Mouse (Mus musculus) liver, embryonic 16.5 days (tissue): ENCODE data around the gene Ggn. TPM values are rescaled to one million over a fixed set of nuclear protein-coding genes. Genes with fewer than 3 reads are reported as not detected.

Source experiments
- ATAC-seq: fragments of 200-750 bp; cut with Nextera tagmentation; 2 replicates; pipeline ENCODE4 v1.8.0; 2017; ENCODE audit warnings: low read depth, mild to moderate bottlenecking, moderate number of reproducible peaks, moderate library complexity
- H3K27ac ChIP-seq: fragments of 300-500 bp; sonication (generic); 2 replicates; pipeline ENCODE4 v1.5.1; 2014; ENCODE audit warnings: mild to moderate bottlenecking, low read length
- H3K27me3 ChIP-seq: fragments of 300-500 bp; sonication (generic); 2 replicates; pipeline ENCODE4 v1.6.1; 2014; ENCODE audit warnings: low read depth, low read length, mixed read lengths; ENCODE audit not compliant: control insufficient read depth, insufficient read depth
- H3K36me3 ChIP-seq: fragments of 300-500 bp; sonication (generic); 2 replicates; pipeline ENCODE4 v1.6.1; 2014; ENCODE audit warnings: mild to moderate bottlenecking; ENCODE audit not compliant: control insufficient read depth, insufficient read depth
- H3K4me1 ChIP-seq: fragments of 300-500 bp; sonication (generic); 2 replicates; pipeline ENCODE4 v1.6.1; 2014; ENCODE audit warnings: low read depth, low read length, mixed read lengths; ENCODE audit not compliant: control insufficient read depth
- H3K4me2 ChIP-seq: fragments of 300-500 bp; sonication (generic); 2 replicates; pipeline ENCODE4 v1.6.1; 2014; ENCODE audit warnings: low read depth, low read length, mixed read lengths
- H3K4me3 ChIP-seq: fragments of 300-500 bp; sonication (generic); 2 replicates; pipeline ENCODE4 v1.5.1; 2014; ENCODE audit warnings: low read depth, mild to moderate bottlenecking, low read length
- H3K9ac ChIP-seq: fragments of 300-500 bp; sonication (generic); 2 replicates; pipeline ENCODE4 v1.6.1; 2014; ENCODE audit warnings: low read depth, low read length
- H3K9me3 ChIP-seq: fragments of 300-500 bp; sonication (generic); replicated peaks from 2 replicates; pipeline ENCODE4 v1.6.1; 2016; ENCODE audit warnings: low read length; ENCODE audit not compliant: control insufficient read depth
- WGBS: fragments of 180-500 bp; shearing (Covaris S2); extraction: QIAGEN DNeasy Blood & Tissue Kit; methylation state at CpG from one replicate; pipeline ENCODE4 v1.1.7; 2014; ENCODE audit not compliant: insufficient replicate concordance; 5-methylcytosine and 5-hydroxymethylcytosine counted together
- polyA plus RNA-seq: library from polyadenylated mRNA; unstranded; fragments of >200 nt; fragmentation: Nextera tagmentation; extraction: Ambion mirVana; gene quantifications from 2 replicates; pipeline ENCODE4 v1.2.1, GENCODE M21; 2015

Ggn gene
- 0.09 TPM in 1 of 2 replicates, not detected in the other for polyA plus RNA-seq

DNA sequence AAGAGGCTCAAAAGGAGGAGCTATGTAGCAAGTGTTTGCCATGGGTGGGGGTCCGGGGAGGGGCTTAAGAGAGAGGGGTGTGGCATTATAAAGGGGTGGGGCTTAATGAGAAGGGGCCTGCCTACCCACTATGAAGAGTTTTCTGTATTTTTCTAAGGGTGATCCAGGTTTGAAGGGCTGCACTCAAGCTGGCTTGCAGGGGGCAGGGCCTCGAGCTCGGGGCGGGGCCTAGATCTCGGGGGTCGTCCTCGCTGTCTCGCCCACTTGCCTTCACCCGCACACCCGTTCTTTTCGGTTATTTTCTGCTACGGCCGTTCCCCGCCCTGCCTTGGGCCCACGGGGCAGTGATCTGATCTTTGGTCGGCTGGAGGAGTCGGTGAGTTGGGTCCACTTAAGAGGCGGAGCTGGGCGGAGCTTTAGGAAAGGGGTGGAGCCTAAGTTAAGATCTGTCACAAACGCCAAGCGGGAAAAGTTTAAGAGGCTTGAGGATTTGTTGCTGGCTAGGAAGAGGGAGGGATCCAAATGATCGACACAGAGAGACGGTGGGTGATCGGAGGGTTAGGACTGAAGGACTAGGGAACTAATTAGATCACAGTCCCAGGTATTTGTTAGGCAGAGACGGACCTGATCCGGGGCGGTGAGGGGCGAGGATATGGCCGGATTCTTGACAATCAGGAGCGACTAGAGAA, at the start of gene Ggn, which contains the start of gene Spred3:
Ggn (plus strand) TSS at position 145 of the 689 bp plus-strand sequence.
Spred3 (minus strand) TSS at position 346 of the 689 bp plus-strand sequence.
- WGBS: under 1% methylated on average over 30 of the region's 30 CpGs
- peaks cover 67% of the 10 kb centered on the region for H3K27me3 ChIP-seq
- H3K27ac ChIP-seq: no peak within 1 kb of the TSS
- ATAC-seq: peak; percentile 56
- peaks cover 28% of the 10 kb centered on the region for H3K4me1 ChIP-seq
- H3K9me3 ChIP-seq: no peaks in the 10 kb centered on the region
- peak within 1 kb of the TSS; percentile 59 for H3K4me3 ChIP-seq
- peaks cover 14% of the 10 kb centered on the region for H3K36me3 ChIP-seq
- H3K9ac ChIP-seq: peak within 1 kb of the TSS; percentile 21; the same call in 1 of the 2 replicates
- H3K4me2 ChIP-seq: peak within 1 kb of the TSS; percentile 76

DNA sequence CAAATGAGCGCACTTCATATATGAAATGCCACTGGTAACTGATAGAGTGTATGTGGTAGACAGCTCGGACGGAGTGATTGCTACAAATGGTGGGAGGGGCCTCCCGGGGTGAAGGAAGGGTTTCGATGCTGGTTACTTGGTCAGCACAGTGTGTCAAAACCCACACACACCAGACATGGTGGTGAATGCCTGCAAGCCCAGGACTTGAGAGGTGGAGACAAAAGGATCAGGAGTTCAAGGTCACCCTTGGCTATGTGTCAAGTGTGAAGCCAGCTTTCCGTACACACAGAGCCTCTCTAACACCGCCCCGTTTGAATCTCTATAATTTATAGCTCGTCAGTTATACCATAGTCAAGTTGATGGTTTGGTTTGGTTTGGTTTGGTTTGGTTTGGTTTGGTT, 47.2 kb upstream of the Ggn start:
- Histone ChIP-seq H3K4me3 (no peak overlapping the region), H3K27me3 (0 out of 2 replicates have a peak, but pooled peaks cover 3% of the 10 kb centered on the region), H3K36me3 (no peaks in the 10 kb centered on the region), H3K4me2 (no peak overlapping the region), H3K27ac (no peak overlapping the region), H3K4me1 (peaks cover 14% of the 10 kb centered on the region), H3K9me3 (no peaks in the 10 kb centered on the region), H3K9ac (no peak overlapping the region)
- WGBS: 65% methylated on average over 9 of the region's 9 CpGs
- no peak for ATAC-seq

DNA sequence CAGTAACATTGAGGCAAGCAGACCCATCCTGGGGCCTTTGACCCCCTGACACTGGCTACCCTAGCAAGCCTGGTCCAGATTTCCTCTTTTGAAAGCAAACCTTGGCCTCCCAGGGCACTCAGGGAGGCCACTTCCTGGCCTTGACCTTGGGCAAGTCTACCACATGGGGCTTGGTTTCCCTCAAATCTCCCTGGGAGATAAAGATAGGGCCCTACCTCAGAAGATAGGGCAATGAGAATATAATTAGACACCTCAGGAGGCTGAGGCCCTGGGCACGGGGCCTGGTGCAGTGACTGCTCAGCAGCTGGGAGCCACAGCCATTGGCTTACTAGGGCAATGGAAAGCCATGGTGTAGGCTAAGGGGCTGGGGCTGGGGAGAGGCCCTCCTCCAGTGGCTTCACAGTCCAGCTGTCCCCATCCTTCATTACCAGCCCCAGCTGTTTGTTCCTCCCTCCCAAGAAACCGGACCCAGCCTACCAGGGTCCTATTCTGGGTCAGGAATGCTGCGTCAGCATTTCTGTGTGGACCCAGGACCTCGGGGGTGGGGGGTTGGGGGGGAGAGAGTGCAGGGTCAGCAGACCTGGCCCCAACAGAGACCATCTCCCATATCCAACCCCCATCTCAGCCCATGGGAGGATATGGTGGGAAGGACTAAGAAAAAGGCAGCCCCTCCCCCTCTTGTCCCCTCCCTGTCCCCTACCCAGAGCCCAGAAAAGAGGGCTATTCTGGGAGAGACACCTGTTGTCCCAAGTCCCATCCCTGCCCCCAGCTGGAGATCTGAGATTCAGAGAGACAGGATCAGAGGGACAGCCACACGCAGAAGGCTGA, 46.3 kb upstream of the Ggn start:
- no peaks in the 10 kb centered on the region for H3K9me3 ChIP-seq
- H3K4me2 ChIP-seq: no peak overlapping the region
- H3K27me3 ChIP-seq: 0 out of 2 replicates have a peak, but pooled peaks cover 3% of the 10 kb centered on the region
- WGBS: 32% methylated on average over 5 of the region's 5 CpGs
- no peak overlapping the region for H3K27ac ChIP-seq
- no peak overlapping the region for H3K4me3 ChIP-seq
- ATAC-seq: no peak
- H3K4me1 ChIP-seq: peaks cover 14% of the 10 kb centered on the region
- no peaks in the 10 kb centered on the region for H3K36me3 ChIP-seq
- H3K9ac ChIP-seq: no peak overlapping the region

DNA sequence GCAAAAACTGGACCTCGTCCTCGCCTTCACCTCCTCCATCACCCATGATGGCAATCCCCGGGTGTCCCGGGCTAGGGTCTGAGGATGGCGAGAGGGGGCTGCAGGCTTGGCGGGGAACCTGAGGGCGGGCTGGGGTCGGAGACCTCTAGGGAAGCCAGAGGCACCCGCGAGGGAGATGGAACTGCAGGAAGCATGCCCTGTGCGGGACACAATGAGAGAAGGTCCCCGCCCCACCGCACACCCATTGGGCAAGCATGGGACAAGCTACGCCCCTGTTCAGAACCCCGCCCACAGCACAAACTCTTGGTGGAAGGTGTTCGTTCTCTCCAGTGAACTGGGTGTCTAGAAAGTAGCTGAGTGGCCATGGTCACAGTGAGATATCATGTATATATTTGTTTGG, 45.0 kb upstream of the Ggn start, which contains the start of gene Ryr1:
Ryr1 (minus strand) TSS at position 210 of the 400 bp plus-strand sequence.
- peak; percentile 85 for ATAC-seq

DNA sequence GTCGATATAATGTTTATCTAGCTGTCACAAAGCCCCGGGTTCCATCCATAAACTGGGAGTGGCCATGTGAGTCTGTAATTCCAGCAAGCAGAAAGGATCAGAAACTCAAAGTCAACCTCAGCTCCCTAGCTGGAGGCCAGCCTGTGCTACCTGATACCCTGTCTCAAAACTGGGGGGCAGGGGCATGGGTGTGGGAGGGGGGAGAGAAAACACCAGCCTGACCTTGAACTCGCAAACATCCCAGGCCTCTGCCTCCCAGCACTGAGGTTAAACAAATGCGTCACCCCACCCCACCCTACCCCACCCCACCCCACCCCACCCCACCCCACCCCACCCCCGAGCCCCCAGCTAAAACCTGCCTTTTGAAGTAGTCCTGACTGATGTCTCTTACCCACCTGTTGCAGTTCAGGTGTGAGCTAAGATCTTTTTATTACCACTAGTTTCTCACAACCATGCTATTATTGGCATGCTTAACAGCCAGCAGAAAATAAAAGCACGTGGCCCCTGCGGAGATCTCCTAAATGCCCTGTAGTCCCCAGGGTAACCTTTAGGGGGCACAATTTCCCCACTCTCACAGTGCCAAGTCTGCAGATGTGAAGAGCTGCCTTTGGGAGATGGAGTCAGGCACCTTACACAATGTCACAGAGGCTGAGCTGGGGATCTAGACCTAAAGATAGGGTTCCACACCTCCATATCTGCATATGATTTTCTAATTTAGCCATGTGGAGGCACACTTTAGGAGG, 43.7 kb upstream of the Ggn start:
- Histone ChIP-seq H3K4me1 (peaks cover 14% of the 10 kb centered on the region), H3K36me3 (no peaks in the 10 kb centered on the region), H3K4me2 (no peak overlapping the region), H3K9me3 (no peaks in the 10 kb centered on the region), H3K4me3 (no peak overlapping the region), H3K9ac (no peak overlapping the region), H3K27me3 (0 out of 2 replicates have a peak, but pooled peaks cover 3% of the 10 kb centered on the region), H3K27ac (no peak overlapping the region)
- 9% methylated on average over 7 of the region's 7 CpGs for WGBS
- ATAC-seq: 0 out of 2 replicates have a peak, but pooled peaks have one; percentile 32

More for the DNA sequence above, 45.0 kb upstream of the Ggn start, which contains the start of gene Ryr1:
- H3K36me3 ChIP-seq: no peaks in the 10 kb centered on the region
- peak within 1 kb of the TSS; percentile 65 for H3K4me2 ChIP-seq
- H3K27me3 ChIP-seq: 0 out of 2 replicates have a peak, but pooled peaks cover 3% of the 10 kb centered on the region
- no peak within 1 kb of the TSS for H3K27ac ChIP-seq
- peak within 1 kb of the TSS; percentile 45 for H3K4me3 ChIP-seq
- H3K4me1 ChIP-seq: peaks cover 14% of the 10 kb centered on the region
- WGBS: under 1% methylated on average over 16 of the region's 16 CpGs
- H3K9me3 ChIP-seq: no peaks in the 10 kb centered on the region
- no peak within 1 kb of the TSS for H3K9ac ChIP-seq

DNA sequence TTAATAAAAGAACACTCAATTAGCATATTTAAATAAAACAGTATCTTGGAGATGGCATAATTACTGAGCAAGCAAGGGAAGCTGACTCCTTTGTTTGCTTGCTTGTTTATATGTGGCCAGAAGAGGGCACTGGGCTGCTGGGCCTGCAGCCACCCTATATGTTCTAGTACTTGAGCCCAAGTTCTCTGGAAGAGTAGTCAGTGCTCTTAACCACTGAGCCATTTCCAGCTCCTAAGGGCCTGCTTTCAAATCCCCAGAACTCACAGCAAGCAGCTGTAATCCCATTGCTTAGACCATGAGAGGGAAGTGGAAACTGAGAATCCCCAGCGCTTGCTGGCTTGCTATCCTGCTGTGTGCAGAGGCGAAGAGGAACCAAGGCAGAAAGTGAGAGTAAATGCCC, 41.3 kb upstream of the Ggn start:
- Histone ChIP-seq H3K9ac (no peak overlapping the region), H3K4me2 (no peak overlapping the region), H3K27me3 (0 out of 2 replicates have a peak, but pooled peaks cover 3% of the 10 kb centered on the region), H3K36me3 (no peaks in the 10 kb centered on the region), H3K9me3 (no peaks in the 10 kb centered on the region), H3K27ac (no peak overlapping the region), H3K4me3 (no peak overlapping the region), H3K4me1 (peaks cover 14% of the 10 kb centered on the region)
- 54% methylated on average over 2 of the region's 2 CpGs for WGBS
- ATAC-seq: no peak

DNA sequence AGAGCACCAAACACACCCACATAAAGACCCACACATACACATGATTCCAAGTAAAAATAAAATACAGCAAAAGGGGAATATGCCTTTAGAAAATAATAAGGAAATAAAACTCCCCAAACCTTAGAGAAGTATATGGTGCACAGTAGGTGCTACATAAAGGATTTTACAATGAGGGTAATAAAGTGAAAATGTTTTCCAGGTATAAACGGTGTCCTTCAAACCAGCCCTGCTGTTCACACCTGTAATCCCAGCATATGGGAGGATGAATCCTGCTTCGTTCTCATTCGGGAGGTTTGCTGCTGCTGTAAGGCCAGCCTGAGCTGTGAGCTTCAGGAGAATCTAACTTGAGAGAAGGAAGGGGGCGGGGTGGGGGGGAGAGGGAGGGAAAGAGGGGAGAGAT, 35.8 kb upstream of the Ggn start:
- H3K9ac ChIP-seq: no peak overlapping the region
- 3% methylated on average over 4 of the region's 4 CpGs for WGBS
- H3K27ac ChIP-seq: no peak overlapping the region
- no peaks in the 10 kb centered on the region for H3K9me3 ChIP-seq
- no peak overlapping the region for H3K4me3 ChIP-seq
- no peaks in the 10 kb centered on the region for H3K36me3 ChIP-seq
- H3K4me1 ChIP-seq: no peaks in the 10 kb centered on the region
- peaks cover 3% of the 10 kb centered on the region; the same call in 1 of the 2 replicates for H3K27me3 ChIP-seq
- ATAC-seq: no peak
- no peak overlapping the region for H3K4me2 ChIP-seq

DNA sequence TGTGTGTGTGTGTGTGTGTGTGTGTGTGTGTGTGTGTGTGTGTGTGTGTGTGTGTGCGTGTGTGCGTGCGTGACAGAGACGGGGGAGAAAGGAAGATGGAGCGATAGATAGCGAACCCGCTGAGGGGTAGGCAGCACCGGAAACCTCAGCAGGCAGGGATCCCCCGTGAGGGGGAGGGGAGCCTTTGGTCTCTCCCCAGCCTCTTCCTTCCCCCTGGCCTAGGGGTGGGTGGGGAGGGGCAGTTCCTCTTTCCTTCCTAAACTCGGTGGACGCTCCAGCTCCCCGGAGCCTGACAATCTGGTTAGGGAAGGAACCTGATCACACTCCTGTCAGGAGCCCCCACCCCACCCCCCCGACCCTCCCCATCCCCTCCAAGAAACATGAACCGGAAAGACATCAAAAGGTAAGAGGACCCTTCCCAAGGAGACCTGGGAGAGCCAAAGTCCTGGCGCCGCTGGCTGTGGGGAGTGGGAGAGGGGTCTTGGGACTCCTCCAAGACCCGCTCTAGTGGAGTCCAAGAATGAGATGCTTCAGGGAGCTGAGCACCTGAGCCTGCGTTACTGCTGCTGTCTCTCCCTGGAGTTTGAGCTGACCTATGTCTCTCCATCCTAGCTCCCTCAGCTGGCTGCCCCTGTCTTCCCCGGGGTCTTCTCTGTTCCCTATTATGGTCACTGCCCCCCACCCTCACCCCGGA, 35.2 kb upstream of the Ggn start, which contains the start of gene Rasgrp4:
Rasgrp4 (plus strand) TSS at position 159 of the 694 bp plus-strand sequence.
- no peak within 1 kb of the TSS for H3K9ac ChIP-seq
- no peak within 1 kb of the TSS for H3K27ac ChIP-seq
- H3K4me2 ChIP-seq: peak within 1 kb of the TSS; percentile 10; the same call in 1 of the 2 replicates
- peaks cover 3% of the 10 kb centered on the region; the same call in 1 of the 2 replicates for H3K27me3 ChIP-seq
- H3K4me3 ChIP-seq: peak within 1 kb of the TSS; percentile 41
- 0% methylated on average over 16 of the region's 20 CpGs for WGBS
- H3K9me3 ChIP-seq: no peaks in the 10 kb centered on the region
- peak; percentile 16; the same call in 1 of the 2 replicates for ATAC-seq
- H3K36me3 ChIP-seq: no peaks in the 10 kb centered on the region
- no peaks in the 10 kb centered on the region for H3K4me1 ChIP-seq
